Mouse (Mus musculus) urinary bladder, adult 2 months (tissue): ENCODE measurements around the gene Gm20388. TPM values are rescaled to one million over a fixed set of nuclear protein-coding genes. Genes with fewer than 3 reads are reported as not detected.

ENCODE experiments used
- DNase-seq: peaks from one replicate; pipeline ENCODE4 v3.0.0; 2022; ENCODE audit warnings: low spot score
- polyA plus RNA-seq: library from polyadenylated mRNA; depleted of rRNA; stranded (reverse); fragments of >200 nt; gene quantifications from 2 replicates; pipeline ENCODE4 v1.2.3, GENCODE M21; 2012

Gm20388 gene
- polyA plus RNA-seq, 1 experiment = 50.2 TPM

GRCm38 (mm10) chr8:121906542-121907512, 1996.2 kb downstream of the Gm20388 start:
- no peak for DNase-seq

- DNase-seq = peak; percentile 82
Measured at GRCm38 (mm10) chr8:121907587-121908248, 1997.1 kb downstream of the Gm20388 start, which contains the start of gene Slc7a5. Gene Slc7a5 (minus strand): TSS chr8:121907694.

DNA sequence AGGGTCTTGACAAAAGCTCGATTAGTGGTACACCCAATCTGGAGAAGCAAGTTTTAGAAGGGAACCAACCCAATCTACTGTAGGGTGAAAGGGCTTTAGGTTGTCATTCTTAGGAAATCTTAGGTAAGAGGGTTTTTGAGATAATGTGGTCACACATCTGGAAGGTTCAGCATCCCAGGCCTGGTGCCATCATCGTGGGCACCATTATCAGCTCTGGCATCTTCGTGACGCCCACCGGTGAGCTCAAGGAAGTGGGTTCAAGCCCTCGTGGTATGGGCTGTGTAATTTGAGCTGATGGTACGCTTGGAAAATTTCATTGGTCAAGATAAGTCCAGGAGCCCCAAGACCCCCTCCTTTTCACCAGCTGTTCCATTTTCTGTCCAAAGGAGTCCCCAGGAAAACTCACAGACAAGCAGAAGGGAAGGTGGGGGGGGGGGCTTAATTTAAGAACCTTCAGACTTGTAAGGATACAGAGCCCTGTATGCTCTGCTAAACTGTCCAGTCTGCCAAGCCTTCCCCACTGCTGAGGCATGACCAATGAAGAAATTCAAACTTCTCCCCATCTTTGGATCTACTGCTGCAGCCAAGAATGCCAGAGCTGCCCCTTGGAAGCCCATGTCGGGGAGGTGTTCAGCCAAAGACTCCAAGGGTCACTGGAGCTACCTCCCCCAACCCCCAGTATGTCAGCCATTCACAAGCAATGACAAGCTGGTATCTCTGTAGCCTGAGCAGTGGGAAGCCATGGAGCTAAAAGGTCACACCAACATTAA, 1997.9 kb downstream of the Gm20388 start:
- no peak for DNase-seq

GRCm38 (mm10) chr8:121909148-121909541, 1998.5 kb downstream of the Gm20388 start:
- DNase-seq = no peak

GRCm38 (mm10) chr8:121909663-121910062, 1999.0 kb downstream of the Gm20388 start:
- DNase-seq = no peak

GRCm38 (mm10) chr8:121911400-121911799, 2000.8 kb downstream of the Gm20388 start:
- no peak for DNase-seq

DNA sequence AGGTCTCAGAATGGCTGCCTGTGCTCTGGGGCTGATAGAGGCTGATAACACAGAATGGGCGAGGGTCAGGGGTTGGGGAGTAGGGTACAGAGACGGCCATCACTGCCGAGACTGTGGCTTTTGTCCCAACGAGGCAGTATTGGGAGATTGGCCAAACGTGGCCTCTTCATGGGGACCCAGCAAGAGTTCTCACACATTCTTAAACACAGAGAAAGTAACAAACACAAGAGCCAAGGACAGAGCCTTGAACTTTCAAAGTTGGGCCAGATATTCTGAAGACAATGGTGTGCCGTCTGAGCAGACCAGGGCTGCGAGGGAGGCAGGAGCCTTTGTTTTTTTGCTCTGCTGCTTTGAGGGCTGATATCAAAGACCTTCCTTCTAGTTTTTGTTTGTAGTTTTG, 2001.3 kb downstream of the Gm20388 start:
- DNase-seq = no peak

GRCm38 (mm10) chr8:121912831-121913230, 2002.2 kb downstream of the Gm20388 start:
- DNase-seq = no peak

- DNase-seq = no peak
Measured at GRCm38 (mm10) chr8:121913378-121913777, 2002.7 kb downstream of the Gm20388 start.

- no peak for DNase-seq
Measured at GRCm38 (mm10) chr8:121919158-121919557, 2008.5 kb downstream of the Gm20388 start.

DNA sequence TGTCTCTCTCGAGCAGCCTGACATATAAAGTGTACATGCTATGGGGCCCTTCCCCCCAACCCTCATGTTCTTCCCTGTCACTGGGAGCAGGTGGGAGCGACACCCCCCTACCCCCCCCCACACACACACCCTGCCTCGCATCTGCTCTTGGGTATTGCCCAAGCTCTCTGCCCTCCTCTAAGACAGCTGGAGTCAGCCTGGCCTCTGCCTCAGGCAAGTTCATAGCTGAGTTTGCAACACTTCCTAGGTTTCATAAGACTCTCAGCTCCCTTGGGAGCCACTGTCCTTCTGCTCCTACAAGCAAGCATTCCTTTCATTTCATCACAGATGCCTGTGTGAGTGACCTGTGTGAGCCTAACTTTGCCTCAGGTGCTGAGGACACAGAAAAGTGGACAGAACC, 2009.1 kb downstream of the Gm20388 start:
- no peak for DNase-seq

DNA sequence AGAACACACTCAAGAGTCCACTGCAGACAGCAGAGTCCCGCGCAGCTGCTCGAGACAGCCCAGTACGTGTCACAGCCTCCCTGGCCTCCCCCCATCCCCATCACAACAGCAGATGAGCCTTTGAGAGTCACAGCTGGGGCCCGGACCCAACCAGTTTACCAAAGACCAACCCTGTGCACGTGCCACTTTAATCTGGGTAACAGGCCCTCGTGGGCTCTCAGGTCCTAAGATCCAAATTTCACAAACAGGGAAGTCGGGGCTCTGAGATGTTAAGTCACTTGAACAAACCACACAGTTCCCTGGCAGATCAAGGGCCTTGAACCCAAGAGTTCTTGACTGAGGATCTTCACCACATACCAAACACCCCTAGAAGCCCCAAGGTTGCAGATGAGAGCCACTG, 2010.9 kb downstream of the Gm20388 start:
- no peak for DNase-seq

DNA sequence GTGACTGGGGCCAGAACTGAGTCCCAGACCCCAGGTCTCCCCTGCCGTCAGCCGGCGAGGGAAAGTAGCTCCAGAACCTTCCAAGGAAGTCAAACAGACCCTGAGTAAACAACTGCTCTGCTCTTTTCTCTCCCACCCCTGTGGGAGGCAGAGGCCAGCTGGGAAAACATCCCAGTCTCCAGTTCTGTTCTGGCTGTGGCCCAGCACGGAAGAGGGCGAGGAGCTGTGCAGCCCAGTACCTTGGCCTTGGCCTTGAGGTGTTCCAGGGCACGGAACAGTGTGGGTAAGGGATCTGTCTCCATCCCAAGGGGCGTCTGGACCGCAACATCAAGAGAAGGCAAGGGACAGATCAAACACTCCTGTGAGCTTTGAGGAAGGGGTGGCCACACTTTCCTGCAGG, 2011.5 kb downstream of the Gm20388 start:
- DNase-seq = no peak

DNA sequence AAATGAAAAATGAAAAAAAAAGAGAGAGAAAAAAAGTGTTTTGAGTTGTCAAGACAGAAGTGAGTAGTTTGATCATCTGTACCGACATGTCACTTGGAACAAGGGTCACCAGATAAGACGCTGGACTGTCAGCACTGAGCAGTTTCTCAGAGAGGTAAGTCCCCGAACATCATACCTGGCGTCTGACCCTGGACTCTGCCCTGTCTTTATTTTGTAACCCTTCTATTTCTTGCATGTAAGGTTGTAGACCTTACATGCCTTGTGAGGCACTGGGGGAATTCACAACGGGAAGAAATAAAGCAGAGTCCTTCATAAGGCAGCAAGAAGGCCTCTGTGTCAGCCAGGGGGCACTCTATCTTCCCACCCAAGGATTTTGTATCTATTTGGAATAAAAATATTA, 2014.0 kb downstream of the Gm20388 start:
- no peak for DNase-seq

DNA sequence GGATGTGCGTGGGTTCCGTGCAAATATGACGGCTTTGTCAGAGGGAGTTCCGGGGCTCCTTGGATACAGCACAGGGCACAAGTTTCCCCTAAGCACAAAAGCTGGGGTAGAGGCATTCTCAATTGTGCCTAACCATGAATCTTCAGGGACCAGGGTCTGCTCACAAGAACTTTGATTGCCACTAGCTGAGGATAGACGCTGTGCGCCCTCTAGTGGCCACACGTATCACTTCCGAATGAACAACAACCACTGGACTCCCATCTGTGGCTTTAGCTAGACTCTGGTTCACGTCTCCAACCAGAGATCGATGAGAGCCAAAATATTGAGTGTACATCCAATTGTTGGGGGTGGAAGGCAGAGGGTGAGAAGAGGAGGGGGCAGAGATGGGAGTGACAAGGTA, 2015.0 kb downstream of the Gm20388 start:
- peak; percentile 52 for DNase-seq

- DNase-seq = no peak
Measured at GRCm38 (mm10) chr8:121926266-121926665, 2015.6 kb downstream of the Gm20388 start.

DNA sequence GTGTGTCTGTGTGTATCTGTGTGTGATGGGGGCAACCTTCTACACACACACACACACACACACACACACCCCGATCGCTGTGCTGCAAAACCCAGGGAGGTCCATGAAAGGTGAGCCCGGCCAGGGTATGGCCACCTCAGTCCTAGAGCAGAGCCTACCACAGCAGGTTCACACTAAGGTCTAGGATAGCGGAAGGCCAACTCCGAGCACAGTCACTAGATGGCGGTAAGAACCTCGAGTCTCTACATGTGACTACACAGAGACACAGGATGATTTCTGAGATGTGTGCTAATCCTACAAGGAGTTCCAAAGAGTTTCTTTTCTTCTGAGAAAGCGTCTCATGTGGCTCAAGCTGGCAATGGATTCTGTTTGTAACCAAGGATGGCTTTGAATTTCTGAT, 2016.7 kb downstream of the Gm20388 start:
- no peak for DNase-seq

DNA sequence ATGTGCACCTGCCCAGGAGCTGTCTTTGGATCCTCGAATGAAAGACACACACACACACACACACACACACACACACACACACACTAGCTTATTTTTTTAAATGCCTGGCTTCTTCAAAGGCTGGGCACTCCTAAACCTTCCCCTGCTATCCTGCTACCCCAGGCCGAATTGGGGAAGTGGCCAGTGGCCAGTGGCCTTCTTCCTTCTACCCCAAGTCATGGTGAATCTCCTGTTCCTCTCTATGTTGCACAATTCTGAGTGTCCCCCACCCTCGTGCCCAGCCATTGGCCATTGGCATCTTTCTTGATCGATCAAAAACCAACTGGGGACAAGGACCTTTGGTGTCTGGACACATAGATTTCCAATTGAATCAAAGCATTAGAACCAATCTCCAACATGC, 2019.4 kb downstream of the Gm20388 start:
- no peak for DNase-seq

DNA sequence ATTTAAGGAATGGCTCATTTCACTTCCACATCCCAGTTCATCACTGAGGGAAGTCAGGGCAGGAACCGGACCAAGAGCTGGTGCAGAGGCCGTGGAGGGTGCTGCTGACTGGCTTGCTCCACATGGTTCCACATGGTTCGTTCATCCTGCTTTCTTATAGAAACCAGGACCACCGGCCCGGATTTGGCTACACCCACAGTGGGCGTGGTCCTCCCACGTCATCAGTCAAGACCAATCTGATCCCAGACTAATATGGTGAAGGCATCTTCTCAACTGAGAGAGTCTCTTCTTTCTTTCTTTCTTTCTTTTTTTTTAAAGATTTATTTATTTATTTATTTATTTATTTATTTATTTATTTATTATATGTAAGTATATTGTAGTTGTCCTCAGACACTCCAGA, 2020.9 kb downstream of the Gm20388 start:
- no peak for DNase-seq

DNA sequence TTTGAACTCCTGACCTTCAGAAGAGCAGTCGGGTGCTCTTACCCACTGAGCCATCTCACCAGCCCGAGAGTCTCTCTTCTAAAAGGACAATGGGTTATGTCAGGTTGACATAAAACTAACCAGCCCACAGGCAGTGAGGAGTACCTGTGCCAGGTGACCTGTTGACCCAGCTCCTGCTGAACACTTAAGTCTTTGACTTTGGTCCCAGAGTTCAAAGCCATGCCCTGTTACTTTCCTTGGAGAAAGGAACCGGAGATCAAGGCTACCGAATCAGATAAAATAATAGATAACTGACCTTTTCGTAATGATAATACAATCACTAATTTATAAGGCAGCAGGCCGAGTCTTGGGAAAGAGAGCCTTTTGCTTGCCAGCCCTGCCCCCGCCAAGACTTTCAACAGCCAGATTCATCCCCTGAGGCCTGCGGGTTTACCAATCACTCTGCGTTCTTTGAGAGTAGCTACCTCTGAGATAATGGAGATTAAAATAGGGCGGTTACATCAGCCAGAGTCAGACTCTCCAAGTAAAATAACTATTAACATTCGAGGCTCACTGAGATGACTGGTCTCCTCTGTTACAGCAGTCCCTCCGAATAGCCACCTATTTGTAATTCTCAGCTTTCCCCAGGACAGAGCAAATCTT, 2021.5 kb downstream of the Gm20388 start:
- no peak for DNase-seq

DNA sequence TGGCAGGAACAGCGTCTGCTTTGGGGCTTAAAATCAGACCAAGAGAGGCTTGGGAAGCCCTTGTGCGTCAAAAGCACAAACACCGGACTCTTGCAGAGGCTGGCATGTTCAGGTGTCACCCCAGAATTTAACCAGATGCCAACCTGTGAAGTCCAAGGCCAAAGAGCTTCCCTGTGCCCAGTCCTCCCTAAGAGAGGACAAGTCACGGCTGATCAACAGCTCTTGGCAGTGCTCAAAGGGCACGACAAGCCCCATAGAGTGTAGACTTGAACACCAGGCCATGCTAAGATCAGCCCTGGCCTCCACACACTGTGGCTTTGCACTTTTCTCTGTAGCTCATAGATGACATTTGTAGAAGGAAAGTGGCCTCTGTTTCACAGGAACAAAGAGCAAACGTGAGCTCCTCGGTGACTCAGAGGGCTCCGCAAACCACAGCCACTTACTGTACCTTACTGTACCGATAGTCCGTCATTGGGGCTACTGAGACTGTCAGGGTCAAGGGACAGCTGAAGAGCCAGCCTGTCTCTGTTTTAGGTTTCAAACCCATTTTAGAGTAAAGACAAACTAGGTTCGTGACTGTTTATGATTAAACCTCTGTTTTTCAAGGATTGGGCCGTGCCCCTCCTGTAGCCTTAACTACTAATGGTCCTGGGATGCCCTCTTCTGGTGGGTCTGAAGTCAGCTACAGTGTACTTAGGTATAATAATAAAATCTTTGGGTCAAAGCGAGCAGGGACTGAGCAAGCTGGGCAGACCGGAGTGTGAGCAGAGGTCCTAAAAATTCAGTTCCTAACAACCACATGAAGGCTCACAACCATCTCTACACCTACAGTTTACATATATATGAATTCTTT, 2022.3 kb downstream of the Gm20388 start:
- no peak for DNase-seq
